Mouse (Mus musculus) G1E (cell line): ENCODE results near the gene Pde8b.

ENCODE experiments used
- CTCF ChIP-seq: IDR thresholded peaks from 2 replicates; pipeline ENCODE4 v1.5.1; 2012; ENCODE audit warnings: low read depth, low read length, inconsistent platforms, mixed read lengths
- TAL1 ChIP-seq: conservative IDR thresholded peaks from 2 replicates; pipeline ENCODE4 v1.6.1; 2012; ENCODE audit warnings: low read depth, low read length, inconsistent platforms, mixed read lengths

- TF ChIP-seq CTCF: no peak
- TF ChIP-seq TAL1: no peak
These were observed 217.9 kb downstream of the Pde8b start for GRCm38 (mm10) chr13:95032127-95032831.
